Mouse (Mus musculus): ENCODE data around the gene Depdc7. TPM values are rescaled to one million over a fixed set of nuclear protein-coding genes. Genes with fewer than 3 reads are reported as not detected.

Depdc7 gene
- polyA plus RNA-seq, 1 experiment from 2014 or later = 62.4 TPM

DNA sequence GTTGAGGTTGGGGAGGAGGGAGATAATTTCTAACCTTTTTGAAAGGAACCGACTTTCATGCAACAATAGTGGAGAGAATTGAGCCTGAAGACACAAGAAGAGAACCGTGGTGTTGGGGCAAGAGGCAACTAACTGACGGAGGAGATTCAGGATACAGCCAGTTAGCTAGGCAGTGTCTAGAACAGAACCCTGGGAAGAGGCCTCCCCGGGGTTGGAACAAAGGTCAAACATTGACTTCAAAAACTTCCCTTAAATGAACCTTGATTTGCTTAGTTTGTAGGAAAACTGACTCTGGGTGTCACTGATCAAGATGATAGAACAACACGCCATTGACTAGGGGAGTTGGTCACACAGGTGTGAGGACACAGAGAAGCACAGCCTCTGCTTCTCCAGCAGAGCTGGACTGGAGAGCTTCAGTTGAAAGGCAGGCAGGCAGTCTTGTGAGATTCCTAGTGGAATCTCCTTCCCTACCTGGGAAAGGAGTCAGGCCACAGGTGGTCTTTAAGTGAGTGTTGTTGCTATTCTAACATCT is 6.0 kb upstream of the Depdc7 start:
- Histone ChIP-seq H3K4me3 (ENCODE audit: low read depth, low read length) (no peak overlapping the region), H3K27ac (ENCODE audit: low read depth, low read length) (peak overlapping the region; percentile 76), H3K9me3 (ENCODE audit: control insufficient read depth) (no peaks in the 10 kb centered on the region), H3K9ac (ENCODE audit: low read depth, low read length) (no peak overlapping the region), H3K36me3 (ENCODE audit: control insufficient read depth, insufficient read depth) (no peaks in the 10 kb centered on the region), H3K4me1 (replicated peaks; ENCODE audit: control insufficient read depth, insufficient read depth, low read length) (no peaks in the 10 kb centered on the region), H3K4me2 (replicated peaks; ENCODE audit: low read depth) (no peak overlapping the region), H3K27me3 (replicated peaks; ENCODE audit: control insufficient read depth, insufficient read depth, low read length) (no peaks in the 10 kb centered on the region)
- 38% methylated on average over 5 of the region's 5 CpGs for WGBS
- ATAC-seq = peak; percentile 84
- no peak for TF ChIP-seq CTCF (IDR thresholded peaks at IDR 0.05; ENCODE audit: low read depth)

DNA sequence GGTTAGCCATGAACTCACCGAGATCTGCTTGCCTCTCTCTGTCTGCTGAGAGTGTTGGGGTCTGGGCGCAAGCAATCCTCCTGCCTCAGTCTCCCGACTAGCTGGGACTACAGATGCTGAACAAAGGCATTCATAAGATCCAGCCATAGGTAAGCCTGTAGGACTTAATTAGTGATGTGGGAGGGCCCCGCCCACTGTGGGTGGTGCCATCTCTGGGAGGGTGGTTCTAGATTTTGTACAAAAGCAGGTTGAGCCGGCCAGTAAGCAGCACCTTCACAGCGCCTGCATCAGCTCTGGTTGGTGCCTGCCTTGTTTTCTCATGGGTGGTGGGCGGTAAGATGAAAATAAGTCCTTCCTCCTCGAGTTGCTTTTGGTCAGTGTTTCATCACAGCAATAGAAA is 3.6 kb upstream of the Depdc7 start:
- H3K9ac ChIP-seq (ENCODE audit: low read depth, low read length) = no peak overlapping the region
- no peak overlapping the region for H3K27ac ChIP-seq (ENCODE audit: low read depth, low read length)
- no peaks in the 10 kb centered on the region for H3K4me1 ChIP-seq (replicated peaks; ENCODE audit: control insufficient read depth, insufficient read depth, low read length)
- no peaks in the 10 kb centered on the region for H3K9me3 ChIP-seq (ENCODE audit: control insufficient read depth)
- no peaks in the 10 kb centered on the region for H3K27me3 ChIP-seq (replicated peaks; ENCODE audit: control insufficient read depth, insufficient read depth, low read length)
- H3K4me2 ChIP-seq (replicated peaks; ENCODE audit: low read depth) = no peak overlapping the region
- no peaks in the 10 kb centered on the region for H3K36me3 ChIP-seq (ENCODE audit: control insufficient read depth, insufficient read depth)
- 54% methylated on average over 8 of the region's 8 CpGs for WGBS
- TF ChIP-seq CTCF (IDR thresholded peaks at IDR 0.05; ENCODE audit: low read depth) = no peak
- H3K4me3 ChIP-seq (ENCODE audit: low read depth, low read length) = no peak overlapping the region
- ATAC-seq = no peak

DNA sequence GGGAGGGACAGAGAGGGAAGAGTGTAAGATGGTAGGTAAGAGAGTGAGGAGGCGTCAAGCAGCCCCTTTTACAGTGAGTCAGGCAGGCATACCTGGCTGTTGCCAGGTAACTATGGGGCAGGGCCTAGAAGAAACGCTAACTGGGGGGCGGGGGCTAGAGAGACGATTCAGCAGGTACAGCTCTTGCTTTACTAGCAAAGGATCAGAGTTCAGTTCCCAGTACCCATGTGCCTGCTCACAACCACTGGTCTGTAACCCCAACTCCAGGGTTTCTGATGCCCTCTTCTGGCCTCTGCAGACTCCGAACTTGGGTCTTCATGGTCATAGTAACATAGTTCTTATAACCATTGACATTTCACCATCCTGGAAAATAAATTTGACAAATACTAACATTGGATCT is 1.3 kb upstream of the Depdc7 start:
- no peak overlapping the region for H3K9ac ChIP-seq (ENCODE audit: low read depth, low read length)
- peak; percentile 53 for TF ChIP-seq CTCF (IDR thresholded peaks at IDR 0.05; ENCODE audit: low read depth)
- H3K9me3 ChIP-seq (ENCODE audit: control insufficient read depth) = no peaks in the 10 kb centered on the region
- WGBS = 40% methylated on average over 5 of the region's 5 CpGs
- H3K4me2 ChIP-seq (replicated peaks; ENCODE audit: low read depth) = no peak overlapping the region
- ATAC-seq = peak; percentile 20; the same call in 1 of the 2 replicates
- H3K27me3 ChIP-seq (replicated peaks; ENCODE audit: control insufficient read depth, insufficient read depth, low read length) = no peaks in the 10 kb centered on the region
- H3K4me1 ChIP-seq (replicated peaks; ENCODE audit: control insufficient read depth, insufficient read depth, low read length) = peaks cover 4% of the 10 kb centered on the region; the same call in 1 of the 2 replicates
- H3K27ac ChIP-seq (ENCODE audit: low read depth, low read length) = no peak overlapping the region
- no peaks in the 10 kb centered on the region for H3K36me3 ChIP-seq (ENCODE audit: control insufficient read depth, insufficient read depth)
- H3K4me3 ChIP-seq (ENCODE audit: low read depth, low read length) = no peak overlapping the region

DNA sequence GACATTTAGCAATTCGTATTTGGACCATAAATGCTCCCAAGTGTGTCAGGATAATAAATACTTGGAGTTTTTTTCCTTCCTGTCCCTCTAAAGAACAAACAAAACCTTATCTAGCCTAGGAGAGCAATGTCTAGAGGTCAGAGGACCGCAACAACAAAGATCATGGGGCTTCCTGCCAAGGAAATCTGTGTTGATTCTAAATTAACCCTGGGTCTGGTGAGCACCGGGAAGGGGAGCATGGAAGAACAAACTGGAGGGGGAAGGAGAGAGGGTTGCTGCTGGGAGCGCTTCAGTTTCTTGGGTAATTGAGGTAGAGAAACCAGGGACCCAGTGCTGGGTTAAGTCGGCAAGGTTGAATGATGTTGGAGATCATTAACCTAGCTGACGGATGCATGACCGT is 482 bp upstream of the Depdc7 start:
- peaks cover 4% of the 10 kb centered on the region; the same call in 1 of the 2 replicates for H3K4me1 ChIP-seq (replicated peaks; ENCODE audit: control insufficient read depth, insufficient read depth, low read length)
- H3K9me3 ChIP-seq (ENCODE audit: control insufficient read depth) = no peaks in the 10 kb centered on the region
- H3K27ac ChIP-seq (ENCODE audit: low read depth, low read length) = peak overlapping the region; percentile 99
- ATAC-seq = peak; percentile 73
- 9% methylated on average over 7 of the region's 7 CpGs for WGBS
- H3K9ac ChIP-seq (ENCODE audit: low read depth, low read length) = peak overlapping the region; percentile 94
- no peaks in the 10 kb centered on the region for H3K27me3 ChIP-seq (replicated peaks; ENCODE audit: control insufficient read depth, insufficient read depth, low read length)
- H3K4me3 ChIP-seq (ENCODE audit: low read depth, low read length) = peak overlapping the region; percentile 86
- no peak for TF ChIP-seq CTCF (IDR thresholded peaks at IDR 0.05; ENCODE audit: low read depth)
- no peaks in the 10 kb centered on the region for H3K36me3 ChIP-seq (ENCODE audit: control insufficient read depth, insufficient read depth)
- peak overlapping the region; percentile 83 for H3K4me2 ChIP-seq (replicated peaks; ENCODE audit: low read depth)

DNA sequence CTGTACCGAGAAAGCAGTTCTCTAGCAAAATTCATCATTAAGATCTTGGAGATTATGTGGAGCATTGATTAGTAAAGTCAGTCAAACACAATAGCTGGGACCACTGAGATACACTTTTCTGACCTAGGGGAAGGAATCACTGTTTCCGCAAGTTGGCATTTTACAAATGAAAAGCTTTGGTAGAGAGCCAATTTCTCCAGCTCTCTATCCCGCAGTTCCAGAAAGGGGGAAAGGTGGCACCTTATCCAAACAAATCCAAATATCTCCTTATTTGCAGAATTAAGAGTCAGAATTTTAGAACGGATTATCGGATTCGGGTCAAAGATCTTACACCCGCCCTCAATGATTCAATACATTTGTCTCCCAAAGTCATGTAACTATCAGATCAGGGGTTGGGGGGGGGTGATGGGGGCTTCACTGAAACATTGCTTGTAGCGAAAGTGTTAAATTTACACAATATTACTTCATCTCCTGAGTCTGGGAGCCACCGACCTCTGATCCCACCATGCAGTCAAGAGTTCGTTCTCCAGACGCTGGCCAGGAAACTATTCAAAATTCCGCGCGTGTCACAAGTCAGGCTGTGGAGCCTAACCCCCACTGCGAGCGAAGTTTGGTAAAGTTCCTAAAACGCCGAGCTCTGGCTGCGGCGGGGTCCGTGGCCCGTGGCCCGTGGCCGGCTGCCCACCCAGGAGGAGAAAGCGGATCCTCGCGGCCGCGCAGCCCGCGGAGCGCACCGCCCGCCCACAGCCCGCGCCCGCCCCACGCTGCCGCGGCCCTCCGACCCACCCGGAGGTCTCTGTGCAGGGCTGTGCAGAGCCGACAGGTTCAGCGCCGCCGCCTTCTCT is 560 bp downstream of the Depdc7 start:
- Histone ChIP-seq H3K36me3 (ENCODE audit: control insufficient read depth, insufficient read depth) (no peaks in the 10 kb centered on the region), H3K9ac (ENCODE audit: low read depth, low read length) (peak overlapping the region; percentile 94), H3K27ac (ENCODE audit: low read depth, low read length) (peak overlapping the region; percentile 99), H3K4me3 (ENCODE audit: low read depth, low read length) (peak overlapping the region; percentile 86), H3K4me1 (replicated peaks; ENCODE audit: control insufficient read depth, insufficient read depth, low read length) (peaks cover 4% of the 10 kb centered on the region; the same call in 1 of the 2 replicates), H3K4me2 (replicated peaks; ENCODE audit: low read depth) (peak overlapping the region; percentile 83), H3K27me3 (replicated peaks; ENCODE audit: control insufficient read depth, insufficient read depth, low read length) (no peaks in the 10 kb centered on the region), H3K9me3 (ENCODE audit: control insufficient read depth) (no peaks in the 10 kb centered on the region)
- TF ChIP-seq CTCF (IDR thresholded peaks at IDR 0.05; ENCODE audit: low read depth) = no peak
- 0 out of 2 replicates have a peak, but pooled peaks have one; percentile 16 for ATAC-seq
- WGBS = 4% methylated on average over 43 of the region's 46 CpGs

DNA sequence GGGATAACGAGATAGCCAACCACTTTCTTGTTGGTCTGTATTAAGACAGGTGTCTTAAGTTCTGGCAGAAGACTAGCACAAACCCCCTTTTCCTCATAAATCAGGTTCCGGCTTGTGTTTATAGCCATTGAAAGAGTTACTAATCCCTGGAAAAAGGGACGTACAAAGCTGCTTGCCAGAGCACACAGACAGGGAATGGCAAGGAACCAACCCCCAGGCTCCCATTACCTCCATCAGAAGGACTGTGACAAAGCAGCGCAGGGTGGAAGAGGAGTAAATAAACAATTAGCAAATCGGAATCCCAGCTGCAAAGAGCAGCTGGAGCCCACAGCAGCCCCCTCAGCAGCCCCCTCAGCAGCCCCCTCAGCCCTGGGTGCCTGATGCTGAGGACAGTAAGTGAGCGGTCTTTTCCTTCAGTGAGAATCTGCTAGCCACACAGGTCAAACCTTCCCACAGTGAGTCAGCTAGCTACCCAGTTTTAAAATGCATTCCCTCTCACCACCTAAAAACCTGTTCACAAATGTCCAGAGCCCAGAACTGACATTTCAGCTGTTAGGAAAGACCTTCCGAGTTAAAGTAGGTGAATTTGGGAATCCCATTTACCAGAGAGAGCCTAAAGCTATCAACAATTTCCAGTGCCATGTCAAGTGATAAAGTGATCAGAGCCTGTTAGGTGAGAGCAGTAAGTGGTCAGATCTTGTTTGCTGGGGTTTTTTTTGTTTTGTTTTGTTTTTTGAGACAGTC is 1.5 kb downstream of the Depdc7 start:
- Histone ChIP-seq H3K4me2 (replicated peaks; ENCODE audit: low read depth) (peak overlapping the region; percentile 83), H3K27ac (ENCODE audit: low read depth, low read length) (peak overlapping the region; percentile 99), H3K4me1 (replicated peaks; ENCODE audit: control insufficient read depth, insufficient read depth, low read length) (peaks cover 4% of the 10 kb centered on the region; the same call in 1 of the 2 replicates), H3K4me3 (ENCODE audit: low read depth, low read length) (peak overlapping the region; percentile 86), H3K36me3 (ENCODE audit: control insufficient read depth, insufficient read depth) (no peaks in the 10 kb centered on the region), H3K9ac (ENCODE audit: low read depth, low read length) (peak overlapping the region; percentile 94), H3K9me3 (ENCODE audit: control insufficient read depth) (no peaks in the 10 kb centered on the region), H3K27me3 (replicated peaks; ENCODE audit: control insufficient read depth, insufficient read depth, low read length) (no peaks in the 10 kb centered on the region)
- 25% methylated on average over 7 of the region's 7 CpGs for WGBS
- ATAC-seq = no peak
- no peak for TF ChIP-seq CTCF (IDR thresholded peaks at IDR 0.05; ENCODE audit: low read depth)
